Mouse (Mus musculus) embryo, embryonic 10.5 days (tissue): ENCODE data around the gene Cd209b.

ENCODE experiments used
- DNase-seq: peaks from one replicate; pipeline ENCODE4 v3.0.0-alpha.2; 2015; ENCODE audit warnings: low spot score

The Cd209b gene

GRCm38 (mm10) chr8:3926744-3927143, at the start of gene Cd209b:
Gene Cd209b (minus strand): TSS chr8:3926844.
- no peak for DNase-seq

- peak; percentile 1 for DNase-seq
These were observed 29.4 kb upstream of the Cd209b start for GRCm38 (mm10) chr8:3956037-3956436.

GRCm38 (mm10) chr8:3954646-3955045, 28.0 kb upstream of the Cd209b start, which contains the start of gene Cd209c:
Gene Cd209c (minus strand): TSS chr8:3954746.
- no peak for DNase-seq

GRCm38 (mm10) chr8:3940023-3940422, 13.4 kb upstream of the Cd209b start:
- no peak for DNase-seq

- DNase-seq: no peak
These were observed 48.2 kb downstream of the Cd209b start, which contains the start of gene Cd209d for GRCm38 (mm10) chr8:3878455-3878854. Gene Cd209d (minus strand): TSS chr8:3878555.

- DNase-seq: no peak
These were observed 50.5 kb downstream of the Cd209b start for GRCm38 (mm10) chr8:3876121-3876520.
